Mouse (Mus musculus): ENCODE data around the gene Mndal.
"Not testable (repeated sequence)": the region's sequence is repeated elsewhere in the genome, so short reads cannot be mapped to it uniquely, and the experiment has no call there.

DNA sequence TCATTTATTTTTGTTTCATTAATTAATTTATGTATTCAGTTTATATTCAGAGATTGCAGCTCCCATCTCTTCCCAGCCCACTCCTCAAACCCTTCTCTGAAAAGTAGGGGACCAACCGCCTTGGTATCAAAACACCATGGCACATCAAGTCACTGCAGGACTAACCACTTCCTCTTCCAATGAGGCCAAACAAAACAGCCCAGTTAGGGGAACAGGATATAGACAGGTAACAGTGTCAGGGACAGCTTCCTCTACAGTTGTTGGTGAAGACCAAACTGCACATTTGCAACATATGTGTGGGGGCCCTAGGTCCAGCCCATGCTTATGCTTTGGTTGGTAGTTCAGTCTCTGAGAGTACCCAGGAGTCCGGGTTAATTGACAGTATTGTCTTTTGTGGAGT, 6.8 kb upstream of the Mndal start:
- TF ChIP-seq POLR2A (IDR thresholded peaks at IDR 0.05; ENCODE audit: borderline replicate concordance, extremely low read depth, insufficient read depth, insufficient read length, poor library complexity, severe bottlenecking); CTCF (IDR thresholded peaks at IDR 0.05; ENCODE audit: borderline replicate concordance, extremely low read depth, insufficient read depth, insufficient read length): not testable (repeated sequence)
